In the genomic region with DNA sequence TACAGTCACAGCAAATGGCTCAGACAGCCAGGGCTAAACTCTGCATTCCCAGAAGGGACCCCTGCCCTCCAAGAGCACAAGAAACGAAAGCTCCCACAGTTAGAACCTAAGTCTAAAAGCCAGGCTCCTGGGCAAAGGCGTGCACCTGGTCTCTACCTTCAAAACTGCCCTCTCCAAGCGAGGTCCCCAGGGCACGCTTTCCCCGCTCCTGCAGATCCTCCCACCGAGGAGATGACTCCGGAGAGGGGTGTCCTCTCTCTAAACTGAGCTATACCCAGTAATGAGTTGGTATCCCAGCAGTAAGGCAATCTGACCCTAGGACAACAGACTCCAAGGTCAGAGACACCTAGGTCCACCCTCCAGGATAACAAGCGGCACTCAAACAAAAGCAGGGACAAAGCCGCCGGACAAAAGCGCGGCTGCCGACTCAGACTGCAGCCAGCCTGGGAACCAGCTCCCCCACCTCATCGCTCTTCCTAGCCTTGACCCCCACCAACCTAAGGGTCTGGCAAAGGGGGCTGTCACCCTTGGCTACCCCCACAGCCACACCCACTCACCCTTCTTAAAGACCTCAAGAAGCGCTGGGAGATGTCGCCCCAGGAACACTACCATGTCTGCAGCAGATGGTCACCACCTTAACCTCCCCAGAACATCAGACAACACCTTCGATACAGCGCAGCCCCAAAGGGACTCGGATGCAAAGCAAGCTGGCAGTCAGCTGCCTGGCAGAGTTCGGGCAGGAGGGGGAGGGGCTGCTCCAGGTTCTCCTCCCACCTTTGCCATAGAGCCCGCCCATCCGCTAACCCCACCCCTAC, we compare ENCODE assay signal across 8 mouse cellular contexts. TPM values are rescaled to one million over a fixed set of nuclear protein-coding genes. Genes with fewer than 3 reads are reported as not detected.
DNase-seq lines count a peak whose midpoint lies in the region; ATAC-seq lines count a peak whose summit lies in the region.

No protein-coding gene starts in this region.

- peaks cover 38% of the 10 kb centered on the region for H3K4me1 ChIP-seq in hindbrain, embryonic 16.5 days (ENCODE audit: control insufficient read depth, insufficient read depth, low read depth, low read length)
- H3K4me1 ChIP-seq in midbrain, embryonic 12.5 days = peaks cover 52% of the 10 kb centered on the region

- H3K36me3 ChIP-seq in hindbrain, embryonic 16.5 days (ENCODE audit: control insufficient read depth, insufficient read depth, low read length) = 0 out of 2 replicates have a peak, but pooled peaks cover 5% of the 10 kb centered on the region
- peaks cover 9% of the 10 kb centered on the region; the same call in 1 of the 2 replicates for H3K36me3 ChIP-seq in midbrain, embryonic 12.5 days

- peak overlapping the region; percentile 51 for H3K4me3 ChIP-seq in hindbrain, embryonic 16.5 days (ENCODE audit: low read length)
- peak overlapping the region; percentile 48 for H3K4me3 ChIP-seq in midbrain, embryonic 12.5 days

- peak overlapping the region; percentile 68 for H3K9ac ChIP-seq in hindbrain, embryonic 16.5 days (ENCODE audit: low read depth, low read length)
- H3K9ac ChIP-seq in midbrain, embryonic 12.5 days (replicated peaks) = peak overlapping the region; percentile 65

- peak overlapping the region; percentile 79 for H3K27ac ChIP-seq in hindbrain, embryonic 16.5 days (ENCODE audit: low read depth, low read length)
- H3K27ac ChIP-seq in midbrain, embryonic 12.5 days (replicated peaks) = peak overlapping the region; percentile 56

- 7% methylated on average over 22 of the region's 22 CpGs for WGBS in hindbrain, embryonic 16.5 days
- WGBS in midbrain, embryonic 12.5 days = 6% methylated on average over 22 of the region's 22 CpGs

- H3K4me2 ChIP-seq in hindbrain, embryonic 16.5 days (ENCODE audit: low read length) = peak overlapping the region; percentile 61
- peak overlapping the region; percentile 56 for H3K4me2 ChIP-seq in midbrain, embryonic 12.5 days (replicated peaks)

- peak; percentile 31 for DNase-seq in embryo, embryonic 11 days
- no peak for DNase-seq in embryo, embryonic 10.5 days (ENCODE audit: low spot score)
- DNase-seq in cerebellum, adult 8-10 months = peak; percentile 41
- DNase-seq in urinary bladder, postnatal 36 days (ENCODE audit: low spot score in 2 of 2) = no peak
- no peak for DNase-seq in ovary, adult 18-20 months (ENCODE audit: low spot score)
- DNase-seq in left cerebral cortex, adult 11 months (ENCODE audit: low spot score) = no peak

- peaks cover 2% of the 10 kb centered on the region for H3K27me3 ChIP-seq in hindbrain, embryonic 16.5 days (replicated peaks; ENCODE audit: control insufficient read depth, insufficient read depth, low read length)
- H3K27me3 ChIP-seq in midbrain, embryonic 12.5 days = peaks cover 40% of the 10 kb centered on the region

- H3K9me3 ChIP-seq in hindbrain, embryonic 16.5 days (ENCODE audit: control insufficient read depth, low read length) = no peaks in the 10 kb centered on the region
- no peaks in the 10 kb centered on the region for H3K9me3 ChIP-seq in midbrain, embryonic 12.5 days

- ATAC-seq in hindbrain, embryonic 16.5 days = peak; percentile 43
- no peak for ATAC-seq in midbrain, embryonic 12.5 days (ENCODE audit: low FRiP score, low read depth)

RNA-seq across cellular contexts. Expression of gene C77080, which starts 33.8 kb away (rescaled TPM):
- 7.0 and 10.8 TPM in 2 replicates for polyA plus RNA-seq in hindbrain, embryonic 16.5 days (2015; fragmentation: Nextera tagmentation; extraction: Ambion mirVana)
- 5.2 and 6.3 TPM in 2 replicates for polyA plus RNA-seq in midbrain, embryonic 12.5 days (2016; fragmentation: Nextera tagmentation; extraction: Ambion mirVana)

RNA-seq across cellular contexts. Expression of gene Yars, which starts 37.8 kb away (rescaled TPM):
- 108 and 112 TPM in 2 replicates for polyA plus RNA-seq in hindbrain, embryonic 16.5 days (2015; fragmentation: Nextera tagmentation; extraction: Ambion mirVana)
- 104 and 108 TPM in 2 replicates for polyA plus RNA-seq in midbrain, embryonic 12.5 days (2016; fragmentation: Nextera tagmentation; extraction: Ambion mirVana)

RNA-seq across cellular contexts. Expression of gene S100pbp, which starts 37.9 kb away (rescaled TPM):
- 19.1 and 21.6 TPM in 2 replicates for polyA plus RNA-seq in hindbrain, embryonic 16.5 days (2015; fragmentation: Nextera tagmentation; extraction: Ambion mirVana)
- 28.4 and 31.3 TPM in 2 replicates for polyA plus RNA-seq in midbrain, embryonic 12.5 days (2016; fragmentation: Nextera tagmentation; extraction: Ambion mirVana)

Comparison
In these comparisons a context has a peak if more than half of its experiments do, and no peak if none do; other contexts are left out.
1. DNase-seq: peak in embryo, embryonic 11 days (single experiment) and cerebellum, adult 8-10 months (single experiment); none in embryo, embryonic 10.5 days (single experiment), urinary bladder, postnatal 36 days (0 of 2), ovary, adult 18-20 months (single experiment) and left cerebral cortex, adult 11 months (single experiment).